Mouse (Mus musculus): ENCODE data around the gene Adap2. TPM values are rescaled to one million over a fixed set of nuclear protein-coding genes. Genes with fewer than 3 reads are reported as not detected.
A peak's percentile ranks its signal among the peaks of the same experiment; 100 is the strongest.

The Adap2 gene
- 2.6 and 2.7 TPM in 2 replicates for polyA plus RNA-seq (2014; fragmentation: Nextera tagmentation; extraction: Ambion mirVana)

DNA sequence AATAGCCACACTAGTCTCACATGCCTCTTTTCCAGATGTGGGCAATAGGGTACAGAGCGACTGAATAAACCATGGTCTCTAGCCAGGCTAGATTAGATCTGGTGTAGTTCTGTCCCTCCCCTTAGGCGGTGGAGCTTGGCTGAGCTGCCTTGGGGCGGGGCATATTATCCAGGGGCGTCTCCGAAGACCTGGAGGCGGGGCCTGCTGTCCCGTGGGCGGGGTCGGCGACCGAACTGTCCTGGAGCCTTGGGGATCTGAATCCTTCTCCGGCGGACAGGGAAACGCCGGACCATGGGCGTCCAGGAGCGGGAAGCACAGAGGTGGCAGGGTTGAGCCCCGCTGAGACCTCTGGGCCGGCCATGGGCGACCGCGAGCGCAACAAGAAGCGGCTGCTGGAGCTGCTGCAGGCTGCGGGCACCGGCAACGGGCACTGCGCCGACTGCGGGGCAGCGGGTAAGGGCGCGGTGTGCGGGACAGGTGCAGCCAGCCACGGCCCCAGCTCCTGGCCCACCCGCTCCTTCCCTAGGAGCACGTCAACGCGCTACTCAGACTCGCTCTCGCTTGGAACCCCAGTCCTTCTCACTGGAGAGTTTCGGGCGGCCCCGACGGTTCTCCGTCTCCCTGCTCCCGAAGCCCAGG lies at the start of gene Adap2:
Gene Adap2, plus strand, starts transcription at position 249 of the 639 bp plus-strand sequence.
- Histone ChIP-seq H3K4me1 (replicated peaks; ENCODE audit: control insufficient read depth, insufficient read depth, low read length) (peaks cover 6% of the 10 kb centered on the region; the same call in 1 of the 2 replicates), H3K27ac (ENCODE audit: low read depth, low read length) (no peak within 1 kb of the TSS), H3K9me3 (ENCODE audit: control insufficient read depth, low read length) (no peaks in the 10 kb centered on the region), H3K36me3 (ENCODE audit: control insufficient read depth, insufficient read depth, low read length) (no peaks in the 10 kb centered on the region), H3K9ac (ENCODE audit: low read depth, low read length) (peak within 1 kb of the TSS; percentile 36), H3K4me2 (peak within 1 kb of the TSS; percentile 87), H3K4me3 (ENCODE audit: low read depth, low read length) (peak within 1 kb of the TSS; percentile 62), H3K27me3 (replicated peaks; ENCODE audit: control insufficient read depth, insufficient read depth, low read length) (peaks cover 23% of the 10 kb centered on the region)
- DNase-seq (ENCODE audit: low spot score) (peak; percentile 91), ATAC-seq (replicated peaks; ENCODE audit: low FRiP score) (peak; percentile 95)
- 2% methylated on average over 43 of the region's 47 CpGs for WGBS

DNA sequence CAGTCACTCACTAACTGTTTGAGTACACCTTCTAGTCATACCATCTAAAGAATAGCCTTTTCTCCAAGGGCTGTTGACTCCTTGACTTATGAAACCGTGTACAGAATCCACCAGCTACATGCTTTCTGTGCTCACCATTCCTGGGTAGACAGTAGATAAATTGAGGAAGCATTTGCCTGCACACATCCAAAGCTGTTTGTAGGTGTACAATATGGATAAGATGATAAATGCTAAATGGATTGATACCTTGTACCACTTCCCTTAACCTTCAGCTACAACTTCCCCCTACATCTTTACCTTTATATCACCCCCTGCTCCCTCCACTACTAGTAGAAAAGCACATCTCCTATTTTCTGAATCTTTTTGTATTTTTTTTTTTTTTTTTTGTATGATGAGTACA lies 49.5 kb upstream of the Adap2 start:
- no peak for DNase-seq (ENCODE audit: low spot score)
- H3K9me3 ChIP-seq (ENCODE audit: control insufficient read depth, low read length): no peaks in the 10 kb centered on the region
- H3K36me3 ChIP-seq (ENCODE audit: control insufficient read depth, insufficient read depth, low read length): peaks cover 21% of the 10 kb centered on the region
- H3K4me3 ChIP-seq (ENCODE audit: low read depth, low read length): no peak overlapping the region
- H3K4me1 ChIP-seq (replicated peaks; ENCODE audit: control insufficient read depth, insufficient read depth, low read length): no peaks in the 10 kb centered on the region
- H3K27me3 ChIP-seq (replicated peaks; ENCODE audit: control insufficient read depth, insufficient read depth, low read length): no peaks in the 10 kb centered on the region
- ATAC-seq (replicated peaks; ENCODE audit: low FRiP score): no peak
- no peak overlapping the region for H3K4me2 ChIP-seq
- WGBS: 90% methylated on average over 1 of the region's 1 CpGs
- H3K9ac ChIP-seq (ENCODE audit: low read depth, low read length): no peak overlapping the region
- H3K27ac ChIP-seq (ENCODE audit: low read depth, low read length): no peak overlapping the region

DNA sequence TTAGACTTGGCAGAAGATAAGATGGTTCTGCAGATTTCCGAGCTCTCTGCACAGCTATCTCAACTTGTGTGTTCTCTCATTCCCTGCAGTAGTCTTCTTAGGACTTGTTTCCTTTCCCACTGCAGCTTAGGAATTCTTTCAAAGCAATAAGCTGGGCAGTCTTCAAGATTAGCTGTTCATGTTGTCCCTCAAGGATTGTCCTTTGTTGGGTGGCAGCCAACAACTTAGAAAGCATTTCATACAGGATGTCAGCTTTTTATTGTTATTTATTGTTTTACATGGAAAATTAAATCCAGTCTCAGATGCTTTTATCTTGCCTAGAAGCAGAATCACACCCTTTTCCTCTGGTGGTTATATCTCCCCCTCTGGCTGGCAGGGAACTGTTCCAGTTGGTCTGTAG lies 37.5 kb upstream of the Adap2 start:
- WGBS: 74% methylated on average over 1 of the region's 1 CpGs
- H3K4me1 ChIP-seq (replicated peaks; ENCODE audit: control insufficient read depth, insufficient read depth, low read length): no peaks in the 10 kb centered on the region
- H3K27me3 ChIP-seq (replicated peaks; ENCODE audit: control insufficient read depth, insufficient read depth, low read length): no peaks in the 10 kb centered on the region
- no peak overlapping the region for H3K4me3 ChIP-seq (ENCODE audit: low read depth, low read length)
- H3K36me3 ChIP-seq (ENCODE audit: control insufficient read depth, insufficient read depth, low read length): peaks cover 41% of the 10 kb centered on the region
- no peak for ATAC-seq (replicated peaks; ENCODE audit: low FRiP score)
- H3K27ac ChIP-seq (ENCODE audit: low read depth, low read length): no peak overlapping the region
- no peak for DNase-seq (ENCODE audit: low spot score)
- no peak overlapping the region for H3K4me2 ChIP-seq
- H3K9me3 ChIP-seq (ENCODE audit: control insufficient read depth, low read length): no peaks in the 10 kb centered on the region
- H3K9ac ChIP-seq (ENCODE audit: low read depth, low read length): no peak overlapping the region

- no peak for DNase-seq (ENCODE audit: low spot score)
- H3K4me2 ChIP-seq: no peak overlapping the region
- no peaks in the 10 kb centered on the region for H3K9me3 ChIP-seq (ENCODE audit: control insufficient read depth, low read length)
- H3K4me3 ChIP-seq (ENCODE audit: low read depth, low read length): no peak overlapping the region
- H3K27me3 ChIP-seq (replicated peaks; ENCODE audit: control insufficient read depth, insufficient read depth, low read length): no peaks in the 10 kb centered on the region
- no peak overlapping the region for H3K9ac ChIP-seq (ENCODE audit: low read depth, low read length)
- H3K36me3 ChIP-seq (ENCODE audit: control insufficient read depth, insufficient read depth, low read length): peaks cover 35% of the 10 kb centered on the region
- ATAC-seq (replicated peaks; ENCODE audit: low FRiP score): no peak
- H3K4me1 ChIP-seq (replicated peaks; ENCODE audit: control insufficient read depth, insufficient read depth, low read length): no peaks in the 10 kb centered on the region
- H3K27ac ChIP-seq (ENCODE audit: low read depth, low read length): no peak overlapping the region
- 78% methylated on average over 1 of the region's 1 CpGs for WGBS
Observed at GRCm38 (mm10) chr11:80132050-80132449, 21.9 kb upstream of the Adap2 start.

DNA sequence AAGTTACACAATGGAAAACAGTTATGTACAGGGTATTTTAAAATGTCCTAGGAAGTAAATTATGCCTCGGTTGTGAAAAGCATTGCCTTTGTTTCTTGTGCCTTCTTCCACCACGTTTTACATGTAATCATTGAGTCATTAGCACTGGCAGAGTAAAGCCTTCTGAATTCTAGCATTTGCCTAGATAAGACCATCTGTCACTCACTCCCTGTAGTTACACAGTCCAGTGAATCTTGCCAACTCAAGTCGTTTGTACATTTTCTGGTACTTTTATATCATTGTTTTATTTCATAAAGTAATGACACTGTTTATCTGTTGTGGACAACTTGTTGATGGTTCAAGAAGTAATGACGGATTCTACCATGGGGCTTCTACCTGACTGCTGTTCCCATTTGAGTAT lies 19.2 kb upstream of the Adap2 start:
- Histone ChIP-seq H3K27me3 (replicated peaks; ENCODE audit: control insufficient read depth, insufficient read depth, low read length) (no peaks in the 10 kb centered on the region), H3K4me1 (replicated peaks; ENCODE audit: control insufficient read depth, insufficient read depth, low read length) (no peaks in the 10 kb centered on the region), H3K9me3 (ENCODE audit: control insufficient read depth, low read length) (no peaks in the 10 kb centered on the region), H3K27ac (ENCODE audit: low read depth, low read length) (no peak overlapping the region), H3K36me3 (ENCODE audit: control insufficient read depth, insufficient read depth, low read length) (peaks cover 35% of the 10 kb centered on the region), H3K9ac (ENCODE audit: low read depth, low read length) (no peak overlapping the region), H3K4me3 (ENCODE audit: low read depth, low read length) (no peak overlapping the region), H3K4me2 (no peak overlapping the region)
- 67% methylated on average over 4 of the region's 4 CpGs for WGBS
- DNase-seq (ENCODE audit: low spot score) (no peak), ATAC-seq (replicated peaks; ENCODE audit: low FRiP score) (no peak)

DNA sequence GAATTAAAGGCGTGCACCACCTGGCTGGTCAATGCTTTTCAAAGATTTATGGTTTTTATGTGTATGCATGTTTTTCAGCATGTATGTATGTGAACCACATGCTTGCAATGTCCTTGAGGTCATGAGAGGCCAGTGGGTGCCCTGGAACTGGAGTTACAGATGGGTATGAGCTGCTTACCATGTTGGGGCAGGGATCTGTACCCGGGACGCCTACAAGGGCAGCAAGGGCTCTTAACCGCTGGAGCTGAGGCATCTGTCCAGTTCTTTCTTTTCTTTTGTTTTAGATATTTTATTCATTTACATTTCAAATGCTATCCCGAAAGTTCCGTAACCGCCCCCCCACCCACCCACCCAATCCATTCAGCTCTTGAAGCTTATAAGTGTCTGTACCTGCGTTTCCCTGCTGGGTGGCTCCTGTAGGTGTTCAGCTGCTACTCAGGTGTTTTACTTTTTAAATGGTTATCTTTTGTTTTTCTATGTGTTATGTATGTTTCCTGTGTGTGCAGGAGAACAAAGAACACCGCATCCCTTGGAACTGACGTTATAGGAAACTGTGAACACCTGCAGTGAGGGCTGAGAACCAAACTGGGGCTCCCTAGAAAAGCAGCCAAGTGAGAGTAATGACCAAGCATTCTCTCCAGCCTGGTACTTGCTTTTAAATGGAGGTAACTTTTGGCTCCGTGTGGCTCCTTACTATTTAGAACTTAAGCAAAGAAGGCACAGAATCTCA lies 17.8 kb upstream of the Adap2 start:
- Histone ChIP-seq H3K4me2 (no peak overlapping the region), H3K9ac (ENCODE audit: low read depth, low read length) (no peak overlapping the region), H3K4me3 (ENCODE audit: low read depth, low read length) (no peak overlapping the region), H3K9me3 (ENCODE audit: control insufficient read depth, low read length) (no peaks in the 10 kb centered on the region), H3K36me3 (ENCODE audit: control insufficient read depth, insufficient read depth, low read length) (peaks cover 37% of the 10 kb centered on the region), H3K27me3 (replicated peaks; ENCODE audit: control insufficient read depth, insufficient read depth, low read length) (no peaks in the 10 kb centered on the region), H3K27ac (ENCODE audit: low read depth, low read length) (no peak overlapping the region), H3K4me1 (replicated peaks; ENCODE audit: control insufficient read depth, insufficient read depth, low read length) (no peaks in the 10 kb centered on the region)
- WGBS: 93% methylated on average over 11 of the region's 11 CpGs
- no peak for ATAC-seq (replicated peaks; ENCODE audit: low FRiP score)
- DNase-seq (ENCODE audit: low spot score): no peak

- H3K27me3 ChIP-seq (replicated peaks; ENCODE audit: control insufficient read depth, insufficient read depth, low read length): no peaks in the 10 kb centered on the region
- H3K27ac ChIP-seq (ENCODE audit: low read depth, low read length): no peak overlapping the region
- ATAC-seq (replicated peaks; ENCODE audit: low FRiP score) (no peak), DNase-seq (ENCODE audit: low spot score) (no peak)
- H3K4me1 ChIP-seq (replicated peaks; ENCODE audit: control insufficient read depth, insufficient read depth, low read length): no peaks in the 10 kb centered on the region
- H3K36me3 ChIP-seq (ENCODE audit: control insufficient read depth, insufficient read depth, low read length): peaks cover 35% of the 10 kb centered on the region
- 91% methylated on average over 13 of the region's 13 CpGs for WGBS
- H3K9ac ChIP-seq (ENCODE audit: low read depth, low read length): no peak overlapping the region
- no peak overlapping the region for H3K4me3 ChIP-seq (ENCODE audit: low read depth, low read length)
- H3K9me3 ChIP-seq (ENCODE audit: control insufficient read depth, low read length): no peaks in the 10 kb centered on the region
- no peak overlapping the region for H3K4me2 ChIP-seq
Observed at GRCm38 (mm10) chr11:80136786-80137185, 17.1 kb upstream of the Adap2 start.

DNA sequence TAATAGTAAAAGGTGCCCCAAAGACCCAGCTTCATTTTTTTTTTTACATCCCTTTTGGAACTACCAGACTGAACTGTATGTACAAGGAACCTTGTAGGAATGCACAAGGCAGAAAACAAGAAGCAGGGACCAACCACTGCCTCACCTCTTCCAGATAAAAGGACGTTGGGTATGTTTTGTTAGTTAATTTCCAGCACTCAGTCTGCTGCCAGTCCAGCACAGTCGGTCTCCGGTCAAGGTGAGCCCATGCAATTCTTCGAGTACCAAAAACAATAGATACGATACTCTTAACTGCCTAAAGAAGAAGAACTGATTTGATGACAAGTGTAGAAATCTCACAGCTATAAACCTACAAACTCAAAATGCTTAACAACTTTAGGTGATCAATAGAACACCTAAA lies 16.1 kb upstream of the Adap2 start:
- no peak for ATAC-seq (replicated peaks; ENCODE audit: low FRiP score)
- H3K36me3 ChIP-seq (ENCODE audit: control insufficient read depth, insufficient read depth, low read length): peaks cover 28% of the 10 kb centered on the region
- 83% methylated on average over 5 of the region's 5 CpGs for WGBS
- H3K4me1 ChIP-seq (replicated peaks; ENCODE audit: control insufficient read depth, insufficient read depth, low read length): no peaks in the 10 kb centered on the region; the same call in 1 of the 2 replicates
- H3K27ac ChIP-seq (ENCODE audit: low read depth, low read length): no peak overlapping the region
- no peaks in the 10 kb centered on the region for H3K27me3 ChIP-seq (replicated peaks; ENCODE audit: control insufficient read depth, insufficient read depth, low read length)
- H3K4me3 ChIP-seq (ENCODE audit: low read depth, low read length): no peak overlapping the region
- H3K9ac ChIP-seq (ENCODE audit: low read depth, low read length): no peak overlapping the region
- DNase-seq (ENCODE audit: low spot score): no peak
- H3K9me3 ChIP-seq (ENCODE audit: control insufficient read depth, low read length): no peaks in the 10 kb centered on the region
- no peak overlapping the region for H3K4me2 ChIP-seq
